In the genomic region with DNA sequence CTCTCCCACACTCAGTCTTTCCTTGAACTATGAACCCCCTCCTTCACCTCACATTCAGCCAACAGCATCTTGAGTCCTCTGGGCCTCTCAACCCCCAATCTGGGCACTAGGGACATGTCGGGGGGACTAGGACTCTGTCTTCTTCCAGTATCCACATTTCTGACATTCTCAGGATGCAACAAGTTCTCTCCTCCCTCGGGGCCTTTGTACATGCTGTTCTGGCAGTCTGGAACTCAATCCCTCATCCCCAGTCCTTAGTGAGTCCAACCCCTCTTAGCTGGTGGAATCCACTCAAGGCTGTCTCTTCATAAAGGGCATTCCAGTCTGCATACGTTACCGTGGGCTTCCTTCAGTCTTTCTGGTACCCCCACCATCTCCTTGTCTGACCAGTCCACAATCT, we compare ENCODE assay signal across 14 mouse cellular contexts. TPM values are rescaled to one million over a fixed set of nuclear protein-coding genes. Genes with fewer than 3 reads are reported as not detected.
"Had no signal": no experiment of that assay in that cellular context is flagged by ENCODE, and none has a peak within 500 bp of the region (broad histone marks: within the 10 kb centered on the region; RNA-seq: fewer than 3 reads in every experiment).

No protein-coding gene starts in this region.

- H3K4me3 ChIP-seq: kidney, embryonic 15.5 days; left cerebral cortex, adult 2 months; liver, embryonic 15.5 days; megakaryocyte, embryonic 14.5 days; midbrain, embryonic 15.5 days; neural tube, embryonic 12.5 days had no signal

- H3K9ac ChIP-seq: kidney, embryonic 15.5 days; liver, embryonic 15.5 days; lung, embryonic 14.5 days; midbrain, embryonic 15.5 days; neural tube, embryonic 12.5 days had no signal

- H3K4me2 ChIP-seq: kidney, embryonic 15.5 days; liver, embryonic 15.5 days; lung, embryonic 14.5 days; midbrain, embryonic 11.5 days; midbrain, embryonic 15.5 days; neural tube, embryonic 12.5 days had no signal

- H3K27me3 ChIP-seq: kidney, embryonic 15.5 days; midbrain, embryonic 15.5 days had no signal

- DNase-seq: kidney, postnatal 14 days; liver; lung, embryonic 14.5 days; spleen, adult 18-20 months; thymus, postnatal 36 days had no signal

- H3K36me3 ChIP-seq: kidney, embryonic 15.5 days; liver, embryonic 15.5 days; midbrain, embryonic 15.5 days; neural tube, embryonic 12.5 days had no signal

- ATAC-seq: midbrain, embryonic 15.5 days had no signal

- H3K9me3 ChIP-seq: kidney, embryonic 15.5 days; liver, embryonic 15.5 days; megakaryocyte, embryonic 14.5 days; midbrain, embryonic 15.5 days; neural tube, embryonic 12.5 days had no signal

- H3K27ac ChIP-seq: kidney, embryonic 15.5 days; left cerebral cortex, adult 2 months; liver, embryonic 15.5 days; macrophage; midbrain, embryonic 15.5 days; neural tube, embryonic 12.5 days had no signal

RNA-seq across cellular contexts. Expression of a gene that starts 54.6 kb away (rescaled TPM):
- total RNA-seq: layer of hippocampus, postnatal 25 days had no signal
- polyA plus RNA-seq: liver, embryonic 15.5 days; macrophage had no signal
